In genomic region chr16:44055766-44056165, GRCm38 (mm10) we compare ENCODE assay signal across 23 mouse cellular contexts. TPM values are rescaled to one million over a fixed set of nuclear protein-coding genes. Genes with fewer than 3 reads are reported as not detected.
DNase-seq lines count a peak whose midpoint lies in the region; ATAC-seq lines count a peak whose summit lies in the region.
"Had no signal": no experiment of that assay in that cellular context is flagged by ENCODE, and none has a peak within 500 bp of the region (broad histone marks: within the 10 kb centered on the region; RNA-seq: fewer than 3 reads in every experiment).

No protein-coding gene starts in this region.

- no peak overlapping the region for H3K4me2 ChIP-seq in embryonic facial prominence, embryonic 11.5 days (ENCODE audit: low read depth, low read length)
- H3K4me2 ChIP-seq in liver, embryonic 11.5 days = no peak overlapping the region
- no peak overlapping the region for H3K4me2 ChIP-seq in liver, embryonic 12.5 days
- H3K4me2 ChIP-seq: forebrain, embryonic 13.5 days; heart, embryonic 11.5 days; intestine, embryonic 15.5 days; liver, embryonic 15.5 days; stomach, embryonic 15.5 days had no signal

- no peak overlapping the region for H3K9ac ChIP-seq in embryonic facial prominence, embryonic 11.5 days (replicated peaks; ENCODE audit: low read length)
- H3K9ac ChIP-seq in liver, embryonic 11.5 days (ENCODE audit: low read depth, low read length) = no peak overlapping the region
- H3K9ac ChIP-seq in liver, embryonic 12.5 days = no peak overlapping the region
- H3K9ac ChIP-seq: forebrain, embryonic 13.5 days; intestine, embryonic 15.5 days; liver, embryonic 15.5 days; stomach, embryonic 15.5 days had no signal

- H3K4me3 ChIP-seq in embryonic facial prominence, embryonic 11.5 days (ENCODE audit: low read depth, low read length) = no peak overlapping the region
- H3K4me3 ChIP-seq in embryonic facial prominence, embryonic 10.5 days = no peak overlapping the region
- no peak overlapping the region for H3K4me3 ChIP-seq in liver, embryonic 11.5 days (ENCODE audit: low read depth, low read length)
- no peak overlapping the region for H3K4me3 ChIP-seq in liver, embryonic 12.5 days
- H3K4me3 ChIP-seq: forebrain, embryonic 13.5 days; intestine, embryonic 15.5 days; limb, embryonic 10.5 days; liver, embryonic 15.5 days; stomach, embryonic 15.5 days had no signal

- no peaks in the 10 kb centered on the region for H3K36me3 ChIP-seq in embryonic facial prominence, embryonic 11.5 days (replicated peaks; ENCODE audit: control insufficient read depth, insufficient read depth, low read depth, low read length)
- H3K36me3 ChIP-seq in embryonic facial prominence, embryonic 10.5 days (replicated peaks) = no peaks in the 10 kb centered on the region
- H3K36me3 ChIP-seq in liver, embryonic 11.5 days (ENCODE audit: control insufficient read depth, insufficient read depth, low read length) = no peaks in the 10 kb centered on the region
- no peaks in the 10 kb centered on the region for H3K36me3 ChIP-seq in liver, embryonic 12.5 days
- H3K36me3 ChIP-seq: intestine, embryonic 15.5 days; limb, embryonic 10.5 days; liver, embryonic 15.5 days; stomach, embryonic 15.5 days had no signal

- WGBS in embryonic facial prominence, embryonic 11.5 days = 58% methylated on average over 8 of the region's 8 CpGs
- WGBS in embryonic facial prominence, embryonic 10.5 days = 54% methylated on average over 8 of the region's 8 CpGs
- WGBS in liver, embryonic 11.5 days = 54% methylated on average over 8 of the region's 8 CpGs
- 47% methylated on average over 8 of the region's 8 CpGs for WGBS in liver, embryonic 12.5 days (ENCODE audit: insufficient replicate concordance)

- H3K4me1 ChIP-seq in embryonic facial prominence, embryonic 11.5 days (ENCODE audit: control insufficient read depth, insufficient read depth, low read length) = no peaks in the 10 kb centered on the region
- H3K4me1 ChIP-seq in embryonic facial prominence, embryonic 10.5 days = no peaks in the 10 kb centered on the region; the same call in 1 of the 2 replicates
- H3K4me1 ChIP-seq in liver, embryonic 11.5 days (replicated peaks; ENCODE audit: control insufficient read depth, insufficient read depth, low read length) = no peaks in the 10 kb centered on the region
- H3K4me1 ChIP-seq in liver, embryonic 12.5 days = no peaks in the 10 kb centered on the region
- H3K4me1 ChIP-seq: forebrain, embryonic 13.5 days; intestine, embryonic 15.5 days; liver, embryonic 15.5 days had no signal

- ATAC-seq in embryonic facial prominence, embryonic 11.5 days (replicated peaks; ENCODE audit: insufficient number of reproducible peaks, low FRiP score, low TSS enrichment, low read depth) = 0 out of 2 replicates have a peak, but pooled peaks have one; percentile 55
- 0 out of 2 replicates have a peak, but pooled peaks have one; percentile 18 for ATAC-seq in liver, embryonic 11.5 days (replicated peaks; ENCODE audit: low FRiP score)
- no peak for ATAC-seq in liver, embryonic 12.5 days
- ATAC-seq: forebrain, embryonic 13.5 days; intestine, embryonic 15.5 days; lung, postnatal 0 days; midbrain, embryonic 16.5 days had no signal

- H3K27ac ChIP-seq in embryonic facial prominence, embryonic 11.5 days (replicated peaks; ENCODE audit: low read depth, low read length) = no peak overlapping the region
- no peak overlapping the region for H3K27ac ChIP-seq in embryonic facial prominence, embryonic 10.5 days (replicated peaks)
- no peak overlapping the region for H3K27ac ChIP-seq in liver, embryonic 11.5 days (ENCODE audit: low read depth, low read length)
- no peak overlapping the region for H3K27ac ChIP-seq in liver, embryonic 12.5 days
- H3K27ac ChIP-seq: forebrain, embryonic 13.5 days; intestine, embryonic 15.5 days; limb, embryonic 10.5 days; liver, embryonic 15.5 days; stomach, embryonic 15.5 days had no signal

- no peaks in the 10 kb centered on the region for H3K9me3 ChIP-seq in embryonic facial prominence, embryonic 11.5 days (replicated peaks; ENCODE audit: control insufficient read depth, low read length)
- H3K9me3 ChIP-seq in embryonic facial prominence, embryonic 10.5 days = no peaks in the 10 kb centered on the region
- no peaks in the 10 kb centered on the region for H3K9me3 ChIP-seq in liver, embryonic 11.5 days (ENCODE audit: control insufficient read depth, low read length)
- no peaks in the 10 kb centered on the region for H3K9me3 ChIP-seq in liver, embryonic 12.5 days (replicated peaks)
- H3K9me3 ChIP-seq: forebrain, embryonic 13.5 days; intestine, embryonic 15.5 days; limb, embryonic 10.5 days; liver, embryonic 15.5 days; stomach, embryonic 15.5 days had no signal

- DNase-seq in embryonic facial prominence, embryonic 11.5 days (ENCODE audit: low spot score) = no peak
- no peak for DNase-seq in embryonic facial prominence, embryonic 10.5 days (ENCODE audit: low spot score)
- DNase-seq in liver, embryonic 11.5 days (ENCODE audit: low spot score) = peak; percentile 28
- peak; percentile 35 for DNase-seq in embryo, embryonic 10 days (ENCODE audit: low spot score)
- DNase-seq in T-cell, adult 2 months (ENCODE audit: low spot score) = no peak
- DNase-seq in cerebellum, postnatal 10 days = no peak
- DNase-seq in spleen, postnatal 10 days (ENCODE audit: low spot score in 2 of 2) = no peak
- DNase-seq: adrenal gland, postnatal 10 days; cerebellum, adult 18-20 months; gastrocnemius, postnatal 36 days; heart, postnatal 14 days; right cerebral cortex, adult 18-20 months; spleen, adult 18-20 months; thymus, postnatal 25 days had no signal

- H3K27me3 ChIP-seq in embryonic facial prominence, embryonic 11.5 days (ENCODE audit: control insufficient read depth, insufficient read depth, low read length) = no peaks in the 10 kb centered on the region
- H3K27me3 ChIP-seq in embryonic facial prominence, embryonic 10.5 days (replicated peaks; ENCODE audit: low read depth, poor library complexity, severe bottlenecking) = no peaks in the 10 kb centered on the region
- H3K27me3 ChIP-seq in liver, embryonic 11.5 days (replicated peaks; ENCODE audit: control insufficient read depth, insufficient read depth, low read length) = no peaks in the 10 kb centered on the region
- no peaks in the 10 kb centered on the region for H3K27me3 ChIP-seq in liver, embryonic 12.5 days (replicated peaks)
- H3K27me3 ChIP-seq: forebrain, embryonic 13.5 days; intestine, embryonic 15.5 days; liver, embryonic 15.5 days; stomach, embryonic 15.5 days had no signal

RNA-seq across cellular contexts. Expression of gene Gramd1c, which starts 7.4 kb away (rescaled TPM):
- 4.9 and 5.0 TPM in 2 replicates for polyA plus RNA-seq in embryonic facial prominence, embryonic 11.5 days (2014; fragmentation: Nextera tagmentation; extraction: Ambion mirVana)
- 3.3 and 3.8 TPM in 2 replicates for polyA plus RNA-seq in embryonic facial prominence, embryonic 10.5 days (2016; fragmentation: Nextera tagmentation; extraction: Ambion mirVana)
- 4.6 and 5.5 TPM in 2 replicates for polyA plus RNA-seq in liver, embryonic 11.5 days (2014; fragmentation: Nextera tagmentation; extraction: Ambion mirVana)
- 3.4 and 3.7 TPM in 2 replicates for polyA plus RNA-seq in liver, embryonic 12.5 days (2016; fragmentation: Nextera tagmentation; extraction: Ambion mirVana)

Comparison
In these comparisons a context has a peak if more than half of its experiments do, and no peak if none do; other contexts are left out.
1. DNase-seq: peak in liver, embryonic 11.5 days (single experiment) and embryo, embryonic 10 days (single experiment); none in embryonic facial prominence, embryonic 11.5 days (single experiment), embryonic facial prominence, embryonic 10.5 days (single experiment), T-cell, adult 2 months (single experiment), cerebellum, postnatal 10 days (0 of 2) and spleen, postnatal 10 days (0 of 2).